Mouse (Mus musculus) thymus, postnatal 4 days (tissue): ENCODE results near the gene Ibtk.
"Not testable (repeated sequence)": the region's sequence is repeated elsewhere in the genome, so short reads cannot be mapped to it uniquely, and the experiment has no call there.

Source experiments
- DNase-seq: peaks from one replicate; pipeline ENCODE4 v3.0.0; 2021

Ibtk gene

DNA sequence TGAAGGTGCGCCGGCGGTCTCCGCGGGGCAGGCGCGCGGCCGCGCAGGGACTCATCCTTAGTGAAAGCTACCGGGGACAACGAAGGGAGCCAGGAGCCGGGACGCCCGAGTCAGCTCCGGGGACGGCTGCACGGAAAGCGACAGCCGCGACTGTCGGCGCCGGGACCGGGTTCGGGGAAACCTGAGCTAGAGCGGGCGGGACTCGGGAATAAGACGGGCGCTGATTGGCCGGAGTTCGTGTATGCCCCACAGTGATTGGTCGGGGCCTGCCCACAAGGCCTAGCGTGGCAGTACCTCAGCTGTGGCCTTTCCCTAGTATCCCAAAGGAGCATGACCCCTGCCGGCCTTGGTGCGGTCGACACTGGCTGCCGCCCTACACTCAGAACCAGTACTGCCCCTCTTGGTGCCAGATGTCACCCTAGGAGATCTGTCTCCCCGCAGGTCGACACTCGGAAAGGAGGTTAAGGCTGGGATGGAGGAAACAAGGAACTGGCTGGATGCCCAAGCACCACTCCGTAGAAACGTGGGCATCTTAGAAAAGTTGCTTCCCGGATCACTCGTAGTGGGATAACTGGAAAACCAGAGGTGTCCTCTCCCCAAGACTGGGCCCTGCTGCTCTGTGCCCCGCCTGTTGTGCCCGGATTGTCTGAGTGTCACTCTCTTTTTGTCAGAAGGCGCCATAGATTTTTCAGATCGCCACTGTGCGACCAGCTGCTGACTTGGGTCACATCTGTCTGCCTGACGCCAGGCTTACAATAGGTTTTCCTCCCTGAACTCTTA, at the start of gene Ibtk:
TSS of gene Ibtk (minus strand) at position 193 of the 780 bp plus-strand sequence.
- DNase-seq: peak; percentile 96

- DNase-seq: not testable (repeated sequence)
Measured at GRCm38 (mm10) chr9:85791521-85791920, 42.4 kb upstream of the Ibtk start.

- DNase-seq: no peak
Measured at GRCm38 (mm10) chr9:85780249-85780648, 31.1 kb upstream of the Ibtk start.

GRCm38 (mm10) chr9:85779458-85779857, 30.3 kb upstream of the Ibtk start:
- DNase-seq: no peak

GRCm38 (mm10) chr9:85777544-85777943, 28.4 kb upstream of the Ibtk start:
- no peak for DNase-seq

GRCm38 (mm10) chr9:85772280-85772679, 23.1 kb upstream of the Ibtk start:
- no peak for DNase-seq

DNA sequence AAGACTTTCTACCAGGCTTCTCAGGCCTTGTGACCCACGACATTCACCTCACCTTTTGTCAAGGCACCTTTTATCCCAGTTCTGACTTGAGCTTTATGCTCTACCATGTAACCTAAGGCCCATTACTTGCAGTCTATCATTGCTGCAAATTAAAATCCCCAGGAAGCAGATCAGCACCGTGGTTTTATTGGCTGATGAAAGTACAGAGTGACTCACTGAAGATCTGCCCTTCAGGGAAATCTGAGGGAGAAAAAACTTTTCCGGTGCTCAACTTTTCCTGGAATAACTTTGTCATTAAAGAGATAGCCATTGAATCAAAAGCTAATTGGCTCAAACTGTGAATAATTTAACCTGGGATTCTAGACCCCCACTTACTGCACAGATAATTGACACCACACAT, 22.3 kb upstream of the Ibtk start:
- DNase-seq: no peak

- no peak for DNase-seq
Measured at GRCm38 (mm10) chr9:85770369-85770768, 21.2 kb upstream of the Ibtk start.

DNA sequence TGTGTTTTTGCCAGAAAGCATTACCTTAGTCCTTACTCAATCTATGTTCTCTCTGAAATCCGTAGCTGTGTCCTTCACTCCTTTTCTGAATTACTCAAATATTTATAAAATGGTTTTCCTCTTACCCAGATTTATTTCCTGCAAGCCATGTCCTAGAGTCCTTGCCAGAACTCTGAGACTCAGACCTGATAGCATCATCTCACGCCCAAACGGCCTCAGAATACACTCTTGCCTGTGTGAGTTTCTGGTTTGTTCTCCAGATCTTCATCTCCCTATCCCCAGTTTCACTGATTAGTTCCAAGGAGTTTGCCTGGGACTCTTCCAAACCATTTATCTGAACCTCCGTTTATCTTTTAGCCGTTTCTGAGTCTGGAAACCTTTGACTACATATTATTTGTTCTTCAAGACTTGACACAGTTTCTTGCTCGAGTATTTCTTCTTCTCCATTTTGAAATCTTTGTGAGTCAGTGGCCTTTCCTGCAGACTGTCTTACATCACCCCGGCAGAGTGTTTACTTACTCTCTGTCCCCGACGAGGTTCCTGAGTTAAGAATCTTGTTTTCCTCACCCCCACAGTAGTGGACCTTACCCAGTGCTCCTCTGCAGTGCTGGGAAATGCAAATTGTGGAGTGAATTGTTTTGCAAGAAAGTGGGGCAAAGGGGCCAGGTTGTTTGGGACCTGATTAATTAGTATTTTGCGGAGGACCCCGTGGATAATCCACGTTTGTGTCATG, 20.1 kb upstream of the Ibtk start:
- no peak for DNase-seq

DNA sequence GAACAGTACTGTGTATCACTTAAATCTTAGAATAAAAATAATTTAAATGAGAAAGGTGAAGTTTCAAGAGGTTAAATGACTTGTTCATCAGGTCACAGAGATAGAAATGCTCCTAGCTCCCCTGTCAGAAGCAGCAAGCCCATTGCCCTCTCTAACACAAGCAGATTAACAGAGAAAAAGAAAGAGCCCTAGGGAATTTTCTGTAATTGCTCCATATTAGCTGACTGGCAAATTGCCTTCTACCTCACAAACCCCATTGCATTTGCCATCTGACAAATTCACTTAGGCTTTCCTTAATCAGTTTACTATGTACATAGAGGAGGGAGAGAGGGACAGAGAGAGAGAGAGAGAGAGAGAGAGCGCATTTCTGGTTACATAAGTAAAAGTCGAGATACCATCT, 18.1 kb upstream of the Ibtk start:
- no peak for DNase-seq

- no peak for DNase-seq
Measured at GRCm38 (mm10) chr9:85762476-85762875, 13.3 kb upstream of the Ibtk start.

GRCm38 (mm10) chr9:85750797-85751196, 1.7 kb upstream of the Ibtk start:
- DNase-seq: no peak

- DNase-seq: no peak
Measured at GRCm38 (mm10) chr9:85749922-85750509, 882 bp upstream of the Ibtk start.

DNA sequence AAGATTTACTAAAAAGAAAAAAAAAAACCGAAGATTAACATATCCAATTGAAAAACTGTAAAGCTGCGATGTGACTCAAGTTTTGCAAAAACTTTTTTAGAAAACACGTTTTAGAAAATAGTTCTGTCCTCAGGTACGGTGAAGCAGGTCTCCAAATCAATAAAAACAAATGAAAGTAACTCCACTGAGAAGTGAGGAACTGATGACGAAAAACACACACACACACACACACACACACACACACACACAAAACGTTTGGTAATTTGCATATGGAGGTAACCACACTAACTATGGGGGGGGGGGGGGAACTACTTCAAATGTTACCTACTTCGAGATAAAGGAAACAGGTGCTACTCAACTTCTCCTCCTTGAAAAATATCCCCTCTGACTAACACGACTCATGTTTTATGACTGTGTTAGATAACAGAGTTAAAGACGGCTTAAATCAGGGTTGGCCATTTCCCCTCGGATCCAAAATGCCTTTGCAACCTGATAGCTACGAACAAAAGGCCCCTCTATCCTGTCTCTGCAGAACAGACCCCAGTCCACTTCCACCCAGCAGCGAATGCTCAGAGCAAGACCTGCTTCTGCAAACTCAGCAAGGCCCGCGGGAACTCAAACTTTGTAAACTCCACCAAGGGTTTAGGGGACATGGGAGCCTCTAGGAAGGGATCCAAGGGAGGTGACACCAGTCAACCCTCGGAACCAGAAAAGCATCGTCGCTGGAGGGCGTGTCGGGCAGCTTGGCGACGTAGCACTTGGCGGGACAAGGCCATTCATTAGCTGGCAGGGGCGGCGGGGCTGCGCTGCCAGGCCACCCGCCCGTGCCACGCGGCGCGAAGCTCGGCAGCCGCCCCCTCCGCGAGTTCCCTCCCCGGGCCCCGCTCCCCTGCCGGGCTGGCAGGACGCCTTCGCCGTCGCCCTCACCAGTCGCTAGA, 661 bp downstream of the Ibtk start:
- DNase-seq: peak; percentile 79

DNA sequence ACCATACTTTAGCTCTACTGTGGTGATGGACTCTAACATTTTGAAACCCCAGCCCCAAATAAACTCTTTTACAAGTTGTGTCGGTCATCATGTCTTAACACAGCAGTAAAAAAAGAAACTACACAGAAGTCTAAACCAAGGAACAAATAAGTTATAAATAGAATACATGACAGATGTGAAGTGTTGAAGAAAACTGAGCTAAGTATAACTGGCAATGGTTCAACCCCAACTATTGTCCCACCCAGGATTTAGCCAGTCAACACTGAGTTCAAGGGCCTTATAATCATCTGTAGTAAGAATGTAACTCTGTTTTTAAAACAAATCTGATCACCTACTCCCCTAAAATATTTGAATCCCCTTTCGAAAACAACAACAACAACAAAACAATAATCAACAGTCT, 3.6 kb downstream of the Ibtk start:
- no peak for DNase-seq

GRCm38 (mm10) chr9:85743358-85743757, 5.8 kb downstream of the Ibtk start:
- no peak for DNase-seq

DNA sequence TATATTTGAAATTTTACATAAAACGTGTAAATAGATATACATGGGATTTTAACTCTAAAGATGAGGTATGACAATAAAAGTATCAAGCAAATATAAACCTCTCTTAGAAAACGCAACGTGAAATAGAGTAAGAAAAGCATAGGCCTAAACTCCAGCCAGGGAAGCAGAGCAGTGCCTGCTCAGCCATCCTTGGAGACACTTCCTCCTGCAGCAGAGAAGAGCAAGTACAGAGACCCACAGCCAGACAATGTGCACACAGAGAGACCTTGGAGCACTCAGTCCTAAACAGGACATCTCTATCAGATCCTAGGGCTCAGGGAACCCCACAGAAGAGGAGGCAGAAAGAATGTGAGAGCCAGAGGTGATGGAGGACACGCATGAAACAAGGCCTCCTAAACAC, 7.0 kb downstream of the Ibtk start:
- DNase-seq: no peak

GRCm38 (mm10) chr9:85739279-85739678, 9.9 kb downstream of the Ibtk start:
- no peak for DNase-seq

DNA sequence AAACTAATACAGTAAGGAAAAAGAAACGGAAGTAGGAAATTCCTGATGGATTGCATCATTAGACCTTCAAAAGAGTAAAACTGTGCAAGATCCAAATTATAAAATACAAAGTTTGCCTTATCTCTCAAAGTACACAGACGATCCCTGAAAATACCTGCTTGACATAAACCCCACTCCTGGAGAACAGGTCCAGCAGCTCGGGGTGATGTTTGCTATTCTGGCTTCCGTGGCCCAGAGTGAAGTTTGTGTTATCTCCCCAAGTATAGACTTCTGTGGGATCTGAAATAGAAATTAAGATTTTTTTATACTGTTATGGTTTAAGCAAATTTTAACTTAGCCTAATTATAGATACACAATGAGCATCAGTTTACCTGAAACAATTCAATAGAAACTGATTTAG, 14.3 kb downstream of the Ibtk start:
- DNase-seq: no peak

GRCm38 (mm10) chr9:85724078-85724477, 25.1 kb downstream of the Ibtk start:
- no peak for DNase-seq

- no peak for DNase-seq
Measured at GRCm38 (mm10) chr9:85717336-85717735, 31.8 kb downstream of the Ibtk start.

- no peak for DNase-seq
Measured at GRCm38 (mm10) chr9:85707302-85707701, 41.8 kb downstream of the Ibtk start.

DNA sequence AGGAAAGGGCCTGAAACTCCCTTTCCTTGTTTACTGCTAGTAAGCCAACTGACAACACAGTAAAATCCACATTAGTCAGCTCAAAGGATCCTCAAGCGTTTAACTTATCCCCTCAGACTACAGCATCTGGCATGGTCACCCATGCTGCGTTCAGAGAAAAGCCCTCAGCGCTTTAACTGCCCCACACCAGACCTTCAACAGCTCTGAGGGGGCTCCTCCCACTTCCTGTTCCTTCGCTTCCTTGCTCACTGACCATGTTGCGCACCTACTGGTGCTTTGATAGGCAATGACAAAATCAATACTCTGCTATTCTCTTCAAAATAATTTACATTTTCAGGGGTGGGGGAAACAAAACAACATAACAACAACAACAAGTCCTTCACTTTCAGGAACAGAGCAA, 47.2 kb downstream of the Ibtk start:
- no peak for DNase-seq
